Mouse (Mus musculus) liver, adult 2 months (tissue): ENCODE measurements around the gene Ptpn4.

Source experiments
- CTCF ChIP-seq: fragments of 200-500 bp; IDR thresholded peaks from 2 replicates; pipeline ENCODE4 v1.5.1; 2011; ENCODE audit warnings: low read depth, low read length, control low read depth
- POLR2A ChIP-seq: fragments of 200-500 bp; IDR thresholded peaks from 2 replicates; pipeline ENCODE4 v1.6.1; 2011; ENCODE audit warnings: low read length, control low read depth; ENCODE audit not compliant: insufficient read depth; ENCODE audit errors: extremely low read depth

GRCm38 (mm10) chr1:119681663-119682213 is 155.7 kb downstream of the Ptpn4 start:
- TF ChIP-seq POLR2A (no peak), CTCF (no peak)
